Mouse (Mus musculus): ENCODE measurements at regions not wholly inside any gene's neighbourhood (a gene's known extent, or its start where the extent isn't known, plus 50 kb on each side); places are given as distances from the start of the nearest gene placed in this dataset.
A peak's percentile ranks its signal among the peaks of the same experiment; 100 is the strongest.
"Not testable (repeated sequence)": the region's sequence is repeated elsewhere in the genome, so short reads cannot be mapped to it uniquely, and the experiment has no call there.

- ATAC-seq (ENCODE audit: insufficient number of reproducible peaks, low FRiP score, low TSS enrichment) = no peak
Measured at GRCm38 (mm10) chr14:53830717-53831116, 423.2 kb downstream of the Dad1 start.

DNA sequence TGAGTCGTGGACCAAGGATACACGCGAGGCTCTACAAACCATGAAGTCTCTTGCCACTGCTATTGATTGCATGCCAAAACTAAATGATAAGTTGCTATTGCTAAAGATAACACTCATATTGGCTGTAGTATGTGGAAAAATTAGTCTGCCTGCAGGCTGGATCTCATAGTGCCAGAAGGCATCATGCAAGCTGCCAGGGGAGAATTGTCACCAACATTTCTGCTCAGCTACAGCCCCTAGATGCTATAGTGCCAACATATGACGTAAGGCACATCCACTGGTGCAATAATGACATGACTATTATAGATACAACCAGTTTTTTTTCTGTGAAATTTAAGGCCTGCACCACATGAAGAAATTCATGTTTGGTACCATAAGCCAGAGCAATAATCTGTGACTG, 427.1 kb downstream of the Dad1 start:
- ATAC-seq (ENCODE audit: insufficient number of reproducible peaks, low FRiP score, low TSS enrichment) = no peak

DNA sequence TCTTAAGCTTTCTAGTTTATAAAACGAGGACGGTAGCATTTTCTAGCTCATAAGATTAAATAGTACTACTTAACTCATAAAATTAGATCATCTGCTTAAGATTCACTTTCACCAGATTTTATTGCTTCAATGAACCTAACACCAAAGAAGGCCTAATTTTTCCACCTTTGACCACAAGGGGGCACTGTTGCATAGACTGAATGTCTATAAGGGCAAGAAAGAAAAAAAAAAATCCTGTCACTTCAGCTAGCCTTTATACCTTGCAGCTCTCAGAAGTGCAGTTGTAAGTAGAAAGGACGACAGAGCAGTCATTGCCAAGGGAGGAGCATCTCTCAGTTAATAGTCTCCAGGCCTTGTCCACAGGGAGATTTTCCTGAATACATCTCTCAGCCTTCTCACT, 447.7 kb downstream of the Dad1 start:
- ATAC-seq (ENCODE audit: insufficient number of reproducible peaks, low FRiP score, low TSS enrichment) = peak; percentile 21; the same call in 1 of the 2 replicates

DNA sequence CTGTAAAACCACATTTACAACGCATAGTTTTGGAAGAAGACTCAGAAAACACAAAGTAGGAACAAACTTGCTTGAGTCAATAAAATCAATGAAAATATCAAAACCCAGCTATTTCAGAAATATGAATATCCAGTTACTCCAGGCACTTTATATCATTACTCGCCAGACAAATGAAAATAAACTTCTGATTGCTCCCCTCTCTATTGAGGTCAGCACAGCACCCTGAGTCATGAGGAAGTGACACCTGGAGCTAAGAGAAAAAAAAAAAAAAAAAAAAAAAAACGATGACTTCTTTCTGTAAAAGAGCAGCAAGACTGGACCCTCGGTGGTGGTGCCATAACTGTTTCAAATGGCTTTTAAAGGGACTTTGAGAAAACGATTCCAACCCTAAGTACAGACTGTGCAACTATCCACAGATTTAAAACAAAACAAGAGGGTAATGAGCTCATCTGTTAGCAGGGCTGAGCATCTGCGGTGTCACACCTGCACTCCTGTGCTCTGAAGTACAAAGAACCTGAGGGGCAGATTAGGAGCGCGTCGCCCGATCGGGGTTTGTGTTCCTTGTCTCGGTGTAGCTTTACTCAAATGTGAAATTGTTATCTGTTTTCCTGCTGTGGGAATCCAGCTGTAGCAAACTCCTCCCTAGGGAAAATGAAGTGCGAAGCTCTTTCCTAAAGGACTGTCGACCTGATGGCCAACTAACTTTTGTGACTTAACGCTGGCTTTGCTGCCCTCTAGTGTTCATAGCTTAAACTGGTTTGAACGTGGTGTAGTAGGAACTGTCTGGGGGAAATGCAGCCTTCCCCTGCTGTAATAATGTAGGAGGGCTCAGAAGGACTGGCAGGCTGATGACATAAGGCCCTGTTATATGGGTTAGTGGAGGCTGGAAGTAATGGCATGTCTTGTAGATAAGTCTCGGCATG, 449.9 kb downstream of the Dad1 start:
- peak; percentile 57; the same call in 1 of the 2 replicates for ATAC-seq (ENCODE audit: insufficient number of reproducible peaks, low FRiP score, low TSS enrichment)

DNA sequence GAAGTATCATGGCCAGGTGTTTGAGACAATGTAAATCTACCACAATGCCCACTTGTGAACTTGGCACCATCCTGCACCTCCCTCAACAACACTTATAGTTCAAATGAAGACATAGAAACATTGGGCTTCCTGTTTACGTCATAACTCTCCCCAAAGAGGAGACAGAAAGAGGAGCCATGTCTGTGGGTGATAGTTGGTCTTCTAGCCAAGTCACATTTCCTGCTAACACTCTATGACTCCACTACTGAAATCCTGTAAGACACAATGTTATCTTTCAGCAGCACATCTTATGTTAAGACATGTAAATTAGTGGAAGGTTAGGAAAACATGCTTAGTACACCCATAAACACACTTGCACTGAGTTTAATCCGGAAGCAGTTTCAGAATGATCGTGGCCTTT, 451.4 kb downstream of the Dad1 start:
- ATAC-seq (ENCODE audit: insufficient number of reproducible peaks, low FRiP score, low TSS enrichment) = no peak

DNA sequence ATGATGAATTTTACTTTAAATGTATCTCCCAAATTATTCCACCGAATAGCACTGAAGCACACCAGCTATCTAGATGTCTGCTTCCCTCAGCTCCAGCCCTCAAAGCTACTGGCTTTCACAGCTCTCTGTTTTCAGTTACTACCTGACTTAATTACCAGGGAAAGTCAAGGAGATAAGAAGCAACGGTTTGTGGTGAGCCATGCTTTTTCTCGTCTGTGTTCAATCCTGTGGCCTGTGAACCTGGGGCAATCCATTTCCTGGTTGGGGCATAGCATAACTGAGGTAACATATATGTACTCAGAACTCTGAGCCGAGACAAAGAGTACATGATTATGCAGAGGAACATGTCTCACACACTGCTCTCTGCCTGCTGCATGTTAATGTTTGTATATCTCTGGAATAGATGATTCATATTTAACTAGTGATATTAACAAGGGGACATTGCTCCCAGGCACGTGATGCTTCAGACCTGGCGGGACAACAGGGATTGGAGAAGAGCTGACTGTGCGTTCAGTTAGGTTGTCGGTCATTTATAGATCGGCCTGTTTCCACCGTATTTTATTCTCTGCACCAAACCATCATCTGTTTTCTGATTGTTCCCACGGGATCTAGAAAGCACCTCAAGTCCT, 453.3 kb downstream of the Dad1 start:
- ATAC-seq (ENCODE audit: insufficient number of reproducible peaks, low FRiP score, low TSS enrichment) = no peak

DNA sequence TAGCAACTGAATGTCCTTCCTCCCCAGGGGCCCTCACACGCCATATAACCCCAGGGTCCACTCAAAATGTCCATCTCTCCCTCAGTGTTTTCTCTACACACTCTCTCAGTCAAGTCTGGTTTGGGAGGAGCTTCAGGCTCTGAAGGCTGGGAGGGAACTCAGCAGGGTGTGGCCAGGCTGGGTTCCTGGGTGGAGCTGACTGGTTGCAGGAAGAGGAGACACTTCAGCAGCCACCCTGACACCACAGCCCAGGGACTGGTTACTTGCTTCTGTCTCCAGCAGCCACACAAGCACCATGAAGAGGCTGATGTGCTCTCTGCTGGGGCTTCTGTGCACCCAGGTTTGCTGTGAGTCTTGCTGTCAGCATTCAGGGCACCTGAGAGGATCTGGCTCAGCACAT, 458.7 kb downstream of the Dad1 start:
- not testable (repeated sequence) for ATAC-seq (ENCODE audit: insufficient number of reproducible peaks, low FRiP score, low TSS enrichment)

GRCm38 (mm10) chr14:53794527-53794926, 459.4 kb downstream of the Dad1 start:
- no peak for ATAC-seq (ENCODE audit: insufficient number of reproducible peaks, low FRiP score, low TSS enrichment)

GRCm38 (mm10) chr14:53792432-53792831, 461.5 kb downstream of the Dad1 start:
- ATAC-seq (ENCODE audit: insufficient number of reproducible peaks, low FRiP score, low TSS enrichment) = not testable (repeated sequence)

GRCm38 (mm10) chr14:53785547-53785946, 468.4 kb downstream of the Dad1 start:
- not testable (repeated sequence) for ATAC-seq (ENCODE audit: insufficient number of reproducible peaks, low FRiP score, low TSS enrichment)

DNA sequence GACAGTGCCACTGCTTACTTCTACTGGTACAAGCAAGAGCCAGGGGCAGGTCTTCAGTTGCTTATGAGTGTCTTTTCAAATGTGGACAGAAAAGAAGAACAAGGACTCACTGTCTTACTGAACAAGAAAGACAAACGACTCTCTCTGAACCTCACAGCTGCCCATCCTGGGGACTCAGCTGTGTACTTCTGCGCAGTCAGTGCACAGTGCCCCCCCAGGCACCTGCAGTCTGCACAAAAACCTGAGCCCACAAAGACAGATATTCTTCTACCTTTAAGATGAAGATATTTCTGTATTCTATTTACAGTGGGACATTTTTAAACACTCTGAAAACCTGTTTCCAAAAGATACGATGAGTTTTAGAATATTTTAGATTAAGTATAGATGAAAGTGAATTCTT, 476.5 kb downstream of the Dad1 start:
- ATAC-seq (ENCODE audit: insufficient number of reproducible peaks, low FRiP score, low TSS enrichment) = no peak

DNA sequence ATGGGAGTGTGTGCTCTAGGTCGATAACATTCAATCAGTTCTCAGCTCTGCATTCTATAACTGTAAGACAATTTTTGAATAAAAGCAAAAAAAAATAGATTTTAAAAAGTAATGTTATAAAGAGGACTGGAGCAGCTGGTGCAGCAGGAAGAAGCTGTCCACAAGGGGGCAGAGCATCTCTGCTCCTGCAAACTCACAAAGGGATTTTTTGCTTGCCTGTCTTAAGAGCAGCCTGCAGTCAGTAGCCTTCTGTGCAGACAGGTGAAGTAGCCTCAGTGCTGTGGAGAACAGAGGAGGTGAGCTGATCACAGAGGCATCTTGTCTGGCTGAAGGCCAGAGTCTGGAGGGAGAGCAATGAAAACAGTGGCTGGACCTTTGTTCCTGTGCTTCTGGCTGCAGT, 477.2 kb downstream of the Dad1 start:
- ATAC-seq (ENCODE audit: insufficient number of reproducible peaks, low FRiP score, low TSS enrichment) = peak; percentile 40; the same call in 1 of the 2 replicates

DNA sequence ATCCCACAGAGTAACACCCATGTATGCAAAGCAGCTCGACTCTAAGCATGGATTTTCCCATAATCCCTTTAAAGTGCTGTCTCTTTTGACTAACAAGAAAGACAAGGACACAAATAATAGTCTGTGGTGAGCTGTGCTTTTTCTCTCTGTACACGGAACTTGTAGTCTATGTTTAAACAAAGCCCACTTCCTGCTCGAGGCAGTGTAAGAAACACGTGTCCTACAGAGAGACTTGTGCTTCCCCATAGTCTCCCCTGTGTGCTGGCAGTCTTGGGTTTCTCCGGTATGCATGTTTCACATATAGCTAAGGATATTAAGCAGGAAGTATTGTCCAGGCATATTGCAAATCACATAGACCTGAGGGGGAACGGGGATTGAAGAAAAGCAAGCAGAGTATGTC, 487.4 kb downstream of the Dad1 start:
- ATAC-seq (ENCODE audit: insufficient number of reproducible peaks, low FRiP score, low TSS enrichment) = not testable (repeated sequence)

GRCm38 (mm10) chr14:53765918-53766317, 488.0 kb downstream of the Dad1 start:
- not testable (repeated sequence) for ATAC-seq (ENCODE audit: insufficient number of reproducible peaks, low FRiP score, low TSS enrichment)

DNA sequence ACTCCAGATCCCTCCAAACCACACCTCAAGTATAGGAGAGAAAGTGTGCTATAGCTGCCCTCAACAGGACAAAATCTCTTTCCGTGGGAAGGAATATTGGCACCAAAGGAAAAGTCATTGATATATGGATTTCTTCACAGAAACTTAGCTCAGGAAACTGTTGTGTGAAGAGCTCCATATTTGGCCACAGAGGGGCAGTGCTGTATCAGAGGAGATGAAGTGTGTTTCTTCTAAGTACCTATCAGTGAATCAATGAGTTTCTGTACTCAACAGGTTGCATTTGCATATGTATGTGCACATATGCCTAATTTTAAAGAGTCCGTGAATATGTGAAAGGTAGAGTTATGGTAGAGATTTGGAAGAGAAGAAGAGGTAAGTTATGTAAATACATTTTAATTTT, 493.3 kb downstream of the Dad1 start:
- ATAC-seq (ENCODE audit: insufficient number of reproducible peaks, low FRiP score, low TSS enrichment) = not testable (repeated sequence)

GRCm38 (mm10) chr14:53757782-53758181, 496.1 kb downstream of the Dad1 start:
- not testable (repeated sequence) for ATAC-seq (ENCODE audit: insufficient number of reproducible peaks, low FRiP score, low TSS enrichment)

- not testable (repeated sequence) for ATAC-seq (ENCODE audit: insufficient number of reproducible peaks, low FRiP score, low TSS enrichment)
Measured at GRCm38 (mm10) chr14:53757095-53757494, 496.8 kb downstream of the Dad1 start.

DNA sequence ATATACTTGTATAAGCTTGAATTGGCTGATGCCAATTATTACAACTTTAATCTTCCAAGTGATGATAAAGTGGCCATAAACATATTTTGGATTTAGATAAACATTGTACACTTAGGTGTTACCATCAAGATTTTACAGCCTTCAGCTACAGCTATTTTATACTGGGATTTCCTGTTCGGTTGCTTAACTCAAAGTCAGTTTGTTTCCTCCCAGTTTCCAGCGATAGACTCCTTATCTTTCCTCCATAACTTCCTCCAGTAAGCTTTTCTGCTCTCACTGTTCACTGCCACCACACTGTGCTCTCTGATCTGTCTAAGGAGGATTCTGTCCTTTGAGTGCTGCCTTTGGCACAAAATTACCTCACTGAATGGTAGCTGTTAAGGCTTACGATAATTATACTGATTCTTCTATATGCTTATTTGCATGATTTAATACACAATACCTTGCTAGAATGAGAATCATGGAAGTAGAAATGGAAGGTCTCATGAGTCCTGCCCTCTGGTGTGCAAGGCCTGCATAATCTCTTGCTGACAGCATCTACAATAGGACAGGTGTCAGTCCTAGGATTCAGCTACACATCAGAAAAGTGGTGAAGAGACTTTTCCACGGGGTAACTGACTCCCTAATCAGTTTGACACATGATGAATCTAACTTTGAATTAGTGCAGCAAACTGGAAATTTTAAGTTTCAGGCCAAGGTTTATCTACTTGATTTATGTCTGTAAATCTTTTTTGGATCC, 503.0 kb downstream of the Dad1 start:
- no peak for ATAC-seq (ENCODE audit: insufficient number of reproducible peaks, low FRiP score, low TSS enrichment)

GRCm38 (mm10) chr14:53743552-53743951, 510.4 kb downstream of the Dad1 start:
- not testable (repeated sequence) for ATAC-seq (ENCODE audit: insufficient number of reproducible peaks, low FRiP score, low TSS enrichment)

- ATAC-seq (ENCODE audit: insufficient number of reproducible peaks, low FRiP score, low TSS enrichment) = not testable (repeated sequence)
Measured at GRCm38 (mm10) chr14:53742864-53743263, 511.0 kb downstream of the Dad1 start.

DNA sequence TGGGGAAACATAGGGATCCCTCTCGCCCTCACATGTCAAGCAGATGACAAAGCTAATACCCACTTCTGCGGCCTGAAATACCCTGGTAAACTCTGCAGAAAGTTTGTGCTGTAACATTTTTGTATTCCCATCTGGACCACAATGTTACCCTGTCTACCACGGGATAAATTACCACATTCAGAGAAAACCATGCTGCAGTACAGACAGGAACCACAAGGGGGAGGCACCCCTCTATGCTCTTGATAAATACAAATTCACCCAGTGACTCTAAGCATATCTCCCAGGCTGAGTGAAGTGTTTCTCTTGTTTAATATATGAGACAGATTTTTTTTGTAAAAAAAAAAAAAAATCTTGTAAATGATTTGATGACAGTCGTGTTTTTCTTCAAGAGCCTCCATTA, 512.7 kb downstream of the Dad1 start:
- not testable (repeated sequence) for ATAC-seq (ENCODE audit: insufficient number of reproducible peaks, low FRiP score, low TSS enrichment)
